Mouse (Mus musculus): ENCODE measurements at regions not wholly inside any gene's neighbourhood (a gene's known extent, or its start where the extent isn't known, plus 50 kb on each side); places are given as distances from the start of the nearest gene placed in this dataset.

DNA sequence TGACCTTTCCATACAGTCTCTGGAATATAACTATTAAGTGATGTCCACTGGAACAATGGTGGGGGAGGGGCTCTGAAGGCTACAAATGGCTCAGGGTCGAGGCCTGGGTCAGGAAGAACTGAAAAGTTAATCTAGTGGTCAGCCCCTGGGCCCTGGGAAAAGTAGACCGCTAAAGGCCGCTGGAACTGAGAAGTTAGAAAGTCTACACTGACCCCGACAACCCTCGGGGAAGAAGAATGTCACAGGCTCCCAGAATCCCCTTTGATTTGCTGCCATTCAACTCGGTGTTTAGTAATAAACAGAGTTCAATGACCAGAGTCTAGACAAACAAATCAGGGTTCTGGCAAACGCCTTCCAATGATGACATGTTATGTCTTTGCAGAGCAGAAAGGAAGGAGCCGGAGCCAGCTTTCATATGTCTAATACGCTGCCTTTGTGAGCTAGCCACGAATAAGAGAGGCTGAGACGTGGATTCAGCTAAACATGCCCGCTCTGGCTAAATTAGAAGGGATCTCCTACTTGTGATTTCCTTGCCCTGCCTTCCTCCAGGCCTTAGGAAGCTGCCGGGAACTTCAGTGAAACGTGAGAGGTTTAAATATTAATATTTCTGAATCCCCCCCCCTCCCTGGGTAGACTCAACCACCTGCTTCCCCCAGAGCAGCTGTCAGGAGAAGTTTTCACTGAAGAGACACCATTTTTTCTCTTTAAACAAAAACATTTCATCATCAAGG lies 134.8 kb downstream of the Enc1 start:
- H3K9ac ChIP-seq = no peak overlapping the region
- H3K4me3 ChIP-seq = no peak overlapping the region
- H3K27me3 ChIP-seq = no peaks in the 10 kb centered on the region
- H3K4me1 ChIP-seq (replicated peaks) = peaks cover 17% of the 10 kb centered on the region
- WGBS = 26% methylated on average over 14 of the region's 14 CpGs
- H3K27ac ChIP-seq = peak overlapping the region; percentile 40; the same call in 1 of the 2 replicates
- no peaks in the 10 kb centered on the region for H3K9me3 ChIP-seq
- H3K4me2 ChIP-seq = no peak overlapping the region
- ATAC-seq (ENCODE audit: low FRiP score) = no peak
- H3K36me3 ChIP-seq = no peaks in the 10 kb centered on the region

GRCm38 (mm10) chr13:97372348-97372747 lies 131.4 kb downstream of the Enc1 start:
- H3K9ac ChIP-seq = no peak overlapping the region
- no peak overlapping the region for H3K4me3 ChIP-seq
- peaks cover 17% of the 10 kb centered on the region for H3K4me1 ChIP-seq (replicated peaks)
- H3K9me3 ChIP-seq = no peaks in the 10 kb centered on the region
- WGBS = 51% methylated on average over 7 of the region's 7 CpGs
- H3K27ac ChIP-seq = no peak overlapping the region
- no peak overlapping the region for H3K4me2 ChIP-seq
- ATAC-seq (ENCODE audit: low FRiP score) = no peak
- H3K36me3 ChIP-seq = no peaks in the 10 kb centered on the region
- H3K27me3 ChIP-seq = no peaks in the 10 kb centered on the region

GRCm38 (mm10) chr13:97371200-97371599 lies 130.3 kb downstream of the Enc1 start:
- Histone ChIP-seq H3K4me1 (replicated peaks) (peaks cover 11% of the 10 kb centered on the region), H3K4me2 (no peak overlapping the region), H3K27ac (no peak overlapping the region), H3K36me3 (no peaks in the 10 kb centered on the region), H3K27me3 (no peaks in the 10 kb centered on the region), H3K4me3 (no peak overlapping the region), H3K9ac (no peak overlapping the region), H3K9me3 (no peaks in the 10 kb centered on the region)
- no peak for ATAC-seq (ENCODE audit: low FRiP score)
- 87% methylated on average over 3 of the region's 3 CpGs for WGBS

- ATAC-seq (ENCODE audit: low FRiP score) = no peak
- H3K4me3 ChIP-seq = no peak overlapping the region
- 83% methylated on average over 8 of the region's 8 CpGs for WGBS
- no peak overlapping the region for H3K4me2 ChIP-seq
- H3K27ac ChIP-seq = no peak overlapping the region
- no peaks in the 10 kb centered on the region for H3K9me3 ChIP-seq
- H3K36me3 ChIP-seq = no peaks in the 10 kb centered on the region
- H3K9ac ChIP-seq = no peak overlapping the region
- peaks cover 18% of the 10 kb centered on the region for H3K4me1 ChIP-seq (replicated peaks)
- no peaks in the 10 kb centered on the region for H3K27me3 ChIP-seq
These were observed 125.8 kb downstream of the Enc1 start for GRCm38 (mm10) chr13:97366723-97367122.

DNA sequence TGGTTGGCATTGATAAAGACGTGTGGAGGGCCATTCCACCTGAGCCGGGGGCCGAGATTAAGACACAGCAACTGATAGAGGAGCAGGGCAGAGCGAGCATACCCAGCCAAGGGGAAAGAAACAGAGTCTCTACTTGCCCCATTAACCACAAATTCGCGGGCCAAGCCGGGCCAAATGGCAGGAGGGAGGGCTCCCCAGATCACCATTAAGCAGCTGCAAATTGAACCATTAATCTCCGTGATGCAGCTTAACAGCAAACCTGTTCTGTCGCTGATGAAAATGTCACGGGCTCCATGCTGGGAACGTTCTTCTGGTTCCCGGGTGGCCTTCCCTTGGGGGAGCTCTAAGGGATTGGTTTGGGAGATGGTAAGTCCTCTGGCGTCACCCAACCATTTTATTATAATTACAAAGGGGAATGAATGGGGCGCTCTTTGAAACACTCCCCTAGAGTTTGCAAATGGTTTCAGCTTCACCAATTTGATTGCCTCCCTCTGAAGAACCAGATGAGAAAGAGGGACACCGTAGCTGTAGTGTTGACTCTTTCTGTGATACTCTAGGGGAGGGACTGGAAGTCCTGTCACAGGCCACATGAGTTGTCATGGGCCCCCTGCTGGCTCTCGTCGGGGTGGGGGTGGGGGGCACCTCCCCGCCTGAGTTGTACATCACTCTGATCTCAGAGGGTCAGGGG lies 124.8 kb downstream of the Enc1 start:
- peak overlapping the region; percentile 58 for H3K27ac ChIP-seq
- peak; percentile 61 for ATAC-seq (ENCODE audit: low FRiP score)
- 34% methylated on average over 18 of the region's 18 CpGs for WGBS
- H3K27me3 ChIP-seq = no peaks in the 10 kb centered on the region
- H3K9me3 ChIP-seq = no peaks in the 10 kb centered on the region
- no peak overlapping the region for H3K9ac ChIP-seq
- H3K36me3 ChIP-seq = no peaks in the 10 kb centered on the region
- H3K4me2 ChIP-seq = no peak overlapping the region
- H3K4me3 ChIP-seq = no peak overlapping the region
- H3K4me1 ChIP-seq (replicated peaks) = peaks cover 18% of the 10 kb centered on the region

GRCm38 (mm10) chr13:97365004-97365403 lies 124.1 kb downstream of the Enc1 start:
- Histone ChIP-seq H3K9me3 (no peaks in the 10 kb centered on the region), H3K4me2 (no peak overlapping the region), H3K36me3 (no peaks in the 10 kb centered on the region), H3K4me3 (no peak overlapping the region), H3K4me1 (replicated peaks) (peaks cover 18% of the 10 kb centered on the region), H3K27me3 (no peaks in the 10 kb centered on the region), H3K9ac (no peak overlapping the region), H3K27ac (peak overlapping the region; percentile 56)
- WGBS = 66% methylated on average over 9 of the region's 9 CpGs
- ATAC-seq (ENCODE audit: low FRiP score) = no peak

- Histone ChIP-seq H3K4me1 (replicated peaks) (peaks cover 18% of the 10 kb centered on the region), H3K36me3 (no peaks in the 10 kb centered on the region), H3K4me3 (no peak overlapping the region), H3K27ac (no peak overlapping the region), H3K4me2 (no peak overlapping the region), H3K9me3 (no peaks in the 10 kb centered on the region), H3K9ac (no peak overlapping the region), H3K27me3 (no peaks in the 10 kb centered on the region)
- no peak for ATAC-seq (ENCODE audit: low FRiP score)
- 87% methylated on average over 5 of the region's 5 CpGs for WGBS
These were observed 122.9 kb downstream of the Enc1 start for GRCm38 (mm10) chr13:97363765-97364164.

GRCm38 (mm10) chr13:97363214-97363613 lies 122.3 kb downstream of the Enc1 start:
- no peaks in the 10 kb centered on the region for H3K36me3 ChIP-seq
- H3K4me3 ChIP-seq = no peak overlapping the region
- no peak for ATAC-seq (ENCODE audit: low FRiP score)
- no peak overlapping the region for H3K27ac ChIP-seq
- WGBS = 97% methylated on average over 4 of the region's 4 CpGs
- no peaks in the 10 kb centered on the region for H3K9me3 ChIP-seq
- peaks cover 22% of the 10 kb centered on the region for H3K4me1 ChIP-seq (replicated peaks)
- H3K27me3 ChIP-seq = no peaks in the 10 kb centered on the region
- H3K4me2 ChIP-seq = no peak overlapping the region
- H3K9ac ChIP-seq = no peak overlapping the region

DNA sequence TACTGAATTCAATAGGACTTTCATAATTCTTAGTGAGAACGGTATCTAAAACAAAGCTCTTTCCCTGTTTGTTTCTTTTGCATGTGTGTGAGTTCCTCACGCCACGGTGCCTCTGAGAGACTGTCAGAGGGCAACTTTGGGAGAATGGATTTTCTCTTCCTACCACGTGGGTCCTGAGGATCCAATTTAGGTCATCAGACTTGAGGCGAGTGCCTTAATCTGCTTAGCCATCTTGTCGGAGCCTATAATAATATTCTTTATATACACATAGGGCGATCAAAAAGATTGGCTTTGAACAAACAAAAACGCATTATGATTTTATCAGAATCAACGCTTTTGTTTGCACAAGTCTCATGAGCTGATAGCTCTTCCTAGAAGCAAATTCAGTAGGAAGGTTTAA lies 119.6 kb downstream of the Enc1 start:
- ATAC-seq (ENCODE audit: low FRiP score) = no peak
- 85% methylated on average over 9 of the region's 9 CpGs for WGBS
- Histone ChIP-seq H3K27ac (no peak overlapping the region), H3K27me3 (no peaks in the 10 kb centered on the region), H3K4me3 (no peak overlapping the region), H3K4me1 (replicated peaks) (peaks cover 26% of the 10 kb centered on the region), H3K36me3 (no peaks in the 10 kb centered on the region), H3K4me2 (no peak overlapping the region), H3K9me3 (no peaks in the 10 kb centered on the region), H3K9ac (no peak overlapping the region)

GRCm38 (mm10) chr13:97358781-97359305 lies 117.9 kb downstream of the Enc1 start:
- Histone ChIP-seq H3K4me2 (no peak overlapping the region), H3K27ac (no peak overlapping the region), H3K4me1 (replicated peaks) (peaks cover 15% of the 10 kb centered on the region), H3K9me3 (no peaks in the 10 kb centered on the region), H3K9ac (no peak overlapping the region), H3K4me3 (no peak overlapping the region), H3K36me3 (no peaks in the 10 kb centered on the region), H3K27me3 (0 out of 2 replicates have a peak, but pooled peaks cover 3% of the 10 kb centered on the region)
- ATAC-seq (ENCODE audit: low FRiP score) = no peak
- WGBS = 89% methylated on average over 8 of the region's 8 CpGs

DNA sequence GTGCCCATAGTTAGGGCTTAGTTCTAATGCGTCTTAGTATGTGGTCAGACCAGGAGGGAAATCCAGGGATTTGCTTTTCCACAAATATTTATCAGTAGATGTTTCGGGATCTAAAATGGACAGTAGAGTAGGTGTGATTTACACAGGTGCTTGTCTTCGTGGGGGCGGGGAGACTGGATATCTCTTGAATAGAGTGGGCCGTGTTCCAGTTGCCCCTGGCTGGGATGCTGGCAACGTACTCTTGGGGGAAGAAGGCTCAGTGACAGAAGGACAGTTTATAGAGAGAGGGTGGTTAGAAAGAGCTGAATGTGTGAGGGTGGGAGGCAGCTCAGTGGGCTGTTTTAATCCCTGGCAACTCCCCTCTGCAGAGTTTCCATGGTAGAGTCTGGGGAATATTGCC lies 117.4 kb downstream of the Enc1 start:
- Histone ChIP-seq H3K27ac (no peak overlapping the region), H3K4me2 (no peak overlapping the region), H3K27me3 (0 out of 2 replicates have a peak, but pooled peaks cover 3% of the 10 kb centered on the region), H3K9ac (no peak overlapping the region), H3K4me1 (replicated peaks) (peaks cover 15% of the 10 kb centered on the region), H3K9me3 (no peaks in the 10 kb centered on the region), H3K4me3 (no peak overlapping the region), H3K36me3 (no peaks in the 10 kb centered on the region)
- WGBS = 78% methylated on average over 6 of the region's 6 CpGs
- no peak for ATAC-seq (ENCODE audit: low FRiP score)

- H3K27me3 ChIP-seq = 0 out of 2 replicates have a peak, but pooled peaks cover 3% of the 10 kb centered on the region
- no peak overlapping the region for H3K27ac ChIP-seq
- no peaks in the 10 kb centered on the region for H3K36me3 ChIP-seq
- no peak overlapping the region for H3K4me3 ChIP-seq
- H3K9ac ChIP-seq = no peak overlapping the region
- H3K9me3 ChIP-seq = no peaks in the 10 kb centered on the region
- no peak overlapping the region for H3K4me2 ChIP-seq
- H3K4me1 ChIP-seq (replicated peaks) = peaks cover 15% of the 10 kb centered on the region
- WGBS = 65% methylated on average over 13 of the region's 13 CpGs
- ATAC-seq (ENCODE audit: low FRiP score) = no peak
These were observed 116.3 kb downstream of the Enc1 start for GRCm38 (mm10) chr13:97356923-97357807.
